Mouse (Mus musculus) large intestine, adult 2 months (tissue): ENCODE results near the gene Frmd5. TPM values are rescaled to one million over a fixed set of nuclear protein-coding genes. Genes with fewer than 3 reads are reported as not detected.
"Not testable (repeated sequence)": the region's sequence is repeated elsewhere in the genome, so short reads cannot be mapped to it uniquely, and the experiment has no call there.

Experiments used
- DNase-seq: peaks from one replicate; pipeline ENCODE4 v3.0.0-alpha.2; 2012; ENCODE audit warnings: low read depth, low spot score
- WGBS: fragments of 180-500 bp; shearing (Covaris S2); methylation state at CpG from one replicate; pipeline ENCODE4 v1.1.7; 2018; 5-methylcytosine and 5-hydroxymethylcytosine counted together
- polyA plus RNA-seq: library from polyadenylated mRNA; depleted of rRNA; stranded (reverse); fragments of >200 nt; gene quantifications from 2 replicates; pipeline ENCODE4 v1.2.3, GENCODE M21; 2012; rRNA removed

Gene Frmd5
- 0.38 and 0.85 TPM in 2 replicates for polyA plus RNA-seq

DNA sequence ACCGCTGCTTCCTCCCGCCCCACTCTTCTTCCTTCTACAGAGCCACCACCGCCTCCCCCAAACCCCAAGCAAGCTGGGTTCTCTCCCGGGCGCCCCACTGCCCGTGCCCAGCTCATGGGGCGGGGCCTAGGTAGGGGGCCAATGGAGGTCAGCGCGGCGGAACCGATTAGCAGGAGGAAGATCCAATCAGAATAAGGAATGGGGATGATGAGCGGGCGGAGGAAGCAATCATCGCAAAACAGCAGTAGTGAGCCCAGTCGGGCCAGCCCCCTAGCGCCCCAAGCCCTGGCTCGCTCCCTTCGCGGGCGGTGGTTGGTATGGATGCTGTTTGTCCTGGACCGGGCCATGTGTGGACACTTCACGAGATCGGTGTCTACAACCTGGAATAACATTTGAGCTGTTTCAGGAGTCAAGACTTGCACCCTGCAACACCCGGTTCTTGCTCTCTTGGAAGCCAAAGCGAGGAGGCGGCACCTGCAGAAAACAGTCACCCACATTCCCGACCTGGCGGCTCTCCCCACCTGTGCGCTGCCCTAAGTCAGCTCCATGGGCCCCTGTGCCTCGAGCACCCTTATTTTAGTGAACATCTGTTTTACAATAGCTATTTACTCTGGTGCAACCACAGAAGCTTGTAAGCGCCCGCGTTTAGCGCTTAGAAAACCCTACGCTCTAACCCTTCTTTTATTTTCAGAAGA, at the start of gene Frmd5:
Gene Frmd5 (minus strand): TSS at position 129 of the 695 bp plus-strand sequence.
- peak; percentile 64 for DNase-seq
- under 1% methylated on average over 35 of the region's 35 CpGs for WGBS

DNA sequence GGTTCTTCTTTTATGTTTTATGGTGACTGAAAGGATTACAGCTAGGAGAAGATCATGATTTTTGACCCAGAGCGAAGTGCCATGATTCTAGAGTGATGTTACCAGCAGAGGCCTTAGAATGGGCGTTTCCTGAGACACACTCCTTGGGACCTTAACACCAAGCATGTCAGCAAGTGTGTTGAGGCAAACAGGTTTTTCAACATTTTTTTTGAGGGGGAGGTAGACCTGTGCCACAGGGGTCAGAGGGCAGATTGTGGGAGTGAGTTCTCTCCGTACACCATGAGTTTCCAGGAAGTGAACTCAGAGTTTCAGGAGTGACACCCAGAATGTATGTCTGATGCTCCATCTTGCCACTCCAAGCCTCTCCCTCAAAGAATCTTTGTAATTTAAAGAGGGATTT, 47.1 kb upstream of the Frmd5 start:
- DNase-seq = no peak
- WGBS = 52% methylated on average over 3 of the region's 3 CpGs

DNA sequence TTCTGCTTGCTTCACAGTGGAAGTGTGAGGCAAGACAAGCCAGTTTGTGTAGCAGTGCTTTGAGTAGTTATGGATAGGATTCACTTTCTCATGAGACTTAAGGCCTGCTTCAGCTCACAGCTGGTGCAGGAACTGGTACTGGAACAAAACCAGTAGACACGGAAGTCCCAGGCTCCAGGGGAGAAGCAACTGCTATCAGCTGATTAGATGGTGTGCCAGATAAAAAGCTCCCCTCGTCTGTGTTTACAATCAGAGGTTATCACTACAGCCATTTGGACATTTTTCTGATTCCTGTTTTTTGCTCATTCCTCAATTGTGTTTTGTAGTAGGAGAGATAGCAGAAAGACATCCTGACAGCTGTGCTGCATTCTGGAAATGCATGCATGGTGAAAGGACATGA, 45.2 kb upstream of the Frmd5 start:
- WGBS = 40% methylated on average over 2 of the region's 2 CpGs
- DNase-seq = no peak

DNA sequence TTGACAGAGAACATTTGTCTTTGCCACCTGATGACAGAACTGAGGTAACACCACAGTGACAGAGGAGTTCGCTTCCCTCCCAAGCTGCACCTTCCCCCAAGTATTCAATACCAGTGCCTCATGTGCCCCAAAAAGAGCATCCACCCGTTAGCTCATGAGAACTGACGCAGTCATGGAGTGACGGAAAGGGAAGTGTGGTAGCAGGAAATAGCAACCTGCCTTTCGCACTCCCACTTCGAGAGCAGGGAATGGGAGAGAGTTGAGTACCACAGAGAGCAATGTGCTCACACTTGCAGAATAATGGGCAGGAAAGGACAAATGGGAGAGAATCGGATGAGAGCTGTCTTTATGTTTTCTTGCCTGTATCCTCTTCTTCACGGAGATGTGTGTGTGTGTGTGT, 39.2 kb upstream of the Frmd5 start:
- DNase-seq = no peak
- 65% methylated on average over 8 of the region's 8 CpGs for WGBS

DNA sequence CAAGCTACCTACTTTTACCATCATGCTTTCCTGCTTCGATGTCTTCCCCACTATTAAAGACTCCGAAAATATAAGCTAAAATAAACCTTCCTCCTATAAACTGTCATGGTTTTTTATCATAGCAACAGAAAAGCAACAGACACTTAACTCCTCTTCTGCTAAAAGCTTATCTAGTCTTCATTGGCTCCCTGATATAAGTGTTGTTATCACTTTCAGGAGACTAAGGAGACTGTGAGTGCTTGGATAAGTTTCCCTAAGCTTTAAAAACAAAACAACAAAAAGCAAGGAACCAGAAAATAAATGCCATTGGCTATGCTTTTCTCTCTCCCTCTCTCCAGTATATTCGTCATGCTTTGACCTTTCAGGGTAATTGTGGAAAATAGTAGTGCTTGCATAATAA, 35.4 kb upstream of the Frmd5 start:
- DNase-seq = no peak
- 57% methylated on average over 3 of the region's 3 CpGs for WGBS

DNA sequence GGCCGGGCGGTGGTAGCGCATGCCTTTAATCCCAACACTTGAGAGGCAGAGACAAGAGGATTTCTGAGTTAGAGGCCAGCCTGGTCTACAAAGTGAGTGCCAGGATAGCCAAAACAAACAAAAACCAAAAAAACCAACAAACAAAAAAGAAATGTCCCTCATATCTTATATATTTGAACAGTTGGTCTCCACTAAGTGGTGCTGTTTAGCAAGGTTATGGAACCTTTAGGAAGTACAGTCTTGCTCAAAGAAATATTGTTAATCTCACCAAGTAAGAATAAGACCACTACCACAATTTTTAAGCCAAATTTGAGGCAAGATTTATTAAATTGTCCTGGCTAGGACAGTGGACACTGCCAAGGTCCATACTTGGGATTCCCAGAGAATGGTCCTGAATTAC, 34.6 kb upstream of the Frmd5 start:
- DNase-seq = no peak
- 96% methylated on average over 3 of the region's 3 CpGs for WGBS

DNA sequence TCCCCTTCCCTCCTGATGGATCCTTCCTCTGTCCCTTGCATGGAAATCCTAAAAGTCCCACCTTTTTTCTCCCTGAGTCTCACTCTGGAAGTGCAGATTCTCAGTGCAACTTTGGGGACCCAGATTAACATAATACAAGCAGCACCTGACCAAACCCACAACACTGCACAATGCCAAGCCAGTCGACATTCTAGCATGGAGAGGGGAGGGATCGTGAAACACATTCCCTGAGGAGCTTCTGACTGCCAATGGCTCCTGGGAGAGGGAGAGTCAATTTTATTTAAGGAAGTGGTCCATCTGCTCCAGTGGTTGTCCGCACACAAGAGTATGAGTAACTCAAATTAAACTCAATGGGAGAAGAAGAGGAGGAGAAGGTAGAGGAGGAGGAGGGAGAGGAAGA, 28.0 kb upstream of the Frmd5 start:
- no peak for DNase-seq
- 24% methylated on average over 3 of the region's 3 CpGs for WGBS

DNA sequence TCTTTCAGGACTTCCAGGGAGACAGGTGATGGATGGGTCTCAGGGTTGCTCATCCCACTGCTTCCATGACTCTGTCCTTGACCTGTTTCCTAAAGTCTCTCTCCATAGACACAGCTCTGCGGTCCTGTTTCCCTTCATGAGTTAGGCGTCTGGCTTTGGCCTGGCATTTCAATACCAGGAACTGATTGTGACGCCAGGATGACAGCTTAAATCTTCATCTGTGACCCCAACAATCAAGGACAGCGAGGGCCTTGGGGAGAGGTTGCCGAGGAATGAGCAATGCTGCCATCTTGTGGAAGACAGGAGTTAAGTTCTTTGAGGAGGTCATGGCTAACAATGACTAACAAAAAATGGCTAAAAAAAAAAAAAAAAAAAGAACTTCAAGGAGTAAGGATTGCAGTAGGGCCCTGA, 25.6 kb upstream of the Frmd5 start:
- no peak for DNase-seq

DNA sequence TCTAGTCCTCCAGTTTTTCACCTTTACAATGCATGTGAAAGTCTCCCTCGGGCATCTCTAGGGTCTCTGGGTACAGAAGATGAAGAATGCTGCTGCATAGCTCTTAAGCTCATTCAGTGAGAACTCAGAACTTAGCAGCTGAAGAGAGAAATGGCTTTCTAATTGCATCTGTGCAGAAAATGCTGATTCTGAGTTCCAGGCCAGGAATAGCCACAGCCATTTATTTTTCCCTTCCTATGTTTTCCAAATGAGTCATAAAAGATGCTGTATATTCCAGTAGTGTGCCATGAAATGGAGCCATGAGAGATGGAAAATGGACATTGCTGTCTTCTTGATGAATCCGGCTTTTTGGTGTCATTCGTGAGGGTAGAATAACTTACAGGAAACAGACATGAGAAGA, 21.5 kb upstream of the Frmd5 start:
- WGBS = 86% methylated on average over 3 of the region's 3 CpGs
- no peak for DNase-seq

More for the DNA sequence above, 25.6 kb upstream of the Frmd5 start:
- 9% methylated on average over 5 of the region's 5 CpGs for whole genome bisulfite sequencing

DNA sequence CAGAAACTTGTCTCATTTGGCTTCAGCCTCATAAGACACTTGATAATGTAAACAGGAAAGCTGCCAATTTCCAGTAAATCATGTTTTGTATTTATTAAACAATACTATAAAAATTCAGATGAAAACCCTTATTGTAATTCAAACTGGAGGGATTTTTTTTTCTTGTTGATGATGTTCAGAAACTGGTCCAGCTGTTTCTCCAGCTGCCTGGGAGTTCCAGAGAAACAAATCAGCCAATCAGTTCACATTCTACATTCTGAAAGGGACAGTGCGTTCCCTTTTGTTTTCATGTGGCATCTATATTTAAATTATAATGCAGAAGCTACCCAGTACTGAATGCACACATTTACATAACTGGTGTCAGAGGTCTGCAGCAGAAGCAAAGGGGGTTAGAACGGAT, 19.3 kb upstream of the Frmd5 start:
- 64% methylated on average over 2 of the region's 2 CpGs for WGBS
- no peak for DNase-seq

DNA sequence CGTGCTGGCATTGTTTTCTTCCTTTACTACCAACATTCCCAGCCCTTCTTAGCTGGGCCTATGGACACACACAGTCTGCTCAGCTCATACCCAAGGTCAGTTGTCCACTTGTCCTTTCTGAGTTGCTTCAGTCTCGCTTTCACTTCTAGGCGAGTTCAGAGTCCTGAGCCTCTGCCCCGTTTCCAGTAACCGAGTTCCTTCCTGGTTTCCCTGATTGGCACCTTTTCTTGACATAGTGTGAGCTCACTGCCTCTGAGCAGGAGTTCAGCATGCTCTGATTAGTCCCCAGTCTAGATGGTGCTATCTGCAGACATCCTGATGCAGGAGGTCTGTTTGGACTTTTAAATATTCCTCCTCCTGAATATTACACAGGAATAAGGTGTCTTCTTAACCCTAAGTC, 17.8 kb upstream of the Frmd5 start:
- DNase-seq = no peak
- 34% methylated on average over 5 of the region's 5 CpGs for WGBS

DNA sequence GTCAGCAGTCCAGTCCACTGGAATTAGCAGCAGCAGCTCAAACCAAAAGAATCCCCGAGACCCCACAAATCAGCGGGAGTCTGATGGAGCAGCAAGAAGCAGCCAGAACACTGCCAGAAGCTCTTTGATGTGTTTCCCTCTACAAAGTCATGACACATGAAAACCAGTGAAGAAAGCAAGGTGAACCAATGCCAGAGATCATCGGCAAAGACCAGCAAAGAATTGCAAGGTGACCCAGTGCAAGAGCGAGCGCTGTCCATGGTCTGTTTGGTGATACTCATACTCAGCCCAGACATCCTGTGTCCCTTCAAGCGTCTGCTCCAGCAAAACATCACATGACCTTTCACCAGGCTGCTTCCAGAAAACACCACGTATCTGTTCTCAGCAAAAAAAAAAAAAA, 14.9 kb upstream of the Frmd5 start:
- DNase-seq = no peak
- WGBS = 97% methylated on average over 7 of the region's 7 CpGs

DNA sequence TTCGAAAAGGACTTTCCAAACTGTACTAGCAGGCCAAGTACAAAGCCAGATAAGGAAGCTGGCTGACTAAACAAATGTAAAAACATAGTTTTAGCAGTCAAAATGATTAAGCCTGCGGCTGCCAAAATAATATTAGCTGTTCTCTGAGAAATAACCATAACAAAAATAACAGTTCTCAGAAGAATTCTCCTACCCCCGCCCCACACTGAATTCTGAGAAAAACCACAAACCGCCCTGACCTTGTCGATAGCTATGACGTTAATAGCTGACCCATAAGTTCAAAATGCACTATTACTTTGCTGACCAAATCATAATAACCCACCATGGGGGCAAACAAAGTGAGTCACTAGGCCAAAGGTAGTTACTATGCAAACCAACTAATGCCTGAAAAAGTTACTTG, 4.0 kb upstream of the Frmd5 start:
- WGBS = 82% methylated on average over 6 of the region's 6 CpGs
- not testable (repeated sequence) for DNase-seq

DNA sequence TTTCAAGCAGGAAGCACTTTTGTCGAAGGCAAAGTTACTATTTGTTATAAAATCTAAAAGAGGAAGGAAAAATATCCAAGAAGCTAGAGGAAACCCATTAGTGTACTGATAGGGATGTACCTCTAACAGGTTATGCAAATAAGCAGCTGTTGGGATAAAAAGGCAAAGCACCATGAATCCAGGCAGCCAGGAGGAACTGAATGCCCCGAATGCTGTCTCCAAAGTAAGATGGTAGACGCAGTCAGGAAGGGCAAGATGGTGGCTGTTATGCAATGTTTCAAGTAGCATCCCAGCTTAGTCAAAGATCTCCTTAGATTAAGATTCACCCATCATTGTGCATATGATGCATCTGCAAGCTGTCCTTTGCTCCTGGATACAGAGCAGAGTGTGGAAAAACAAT, 2.2 kb upstream of the Frmd5 start:
- WGBS = 79% methylated on average over 3 of the region's 3 CpGs
- DNase-seq = no peak

DNA sequence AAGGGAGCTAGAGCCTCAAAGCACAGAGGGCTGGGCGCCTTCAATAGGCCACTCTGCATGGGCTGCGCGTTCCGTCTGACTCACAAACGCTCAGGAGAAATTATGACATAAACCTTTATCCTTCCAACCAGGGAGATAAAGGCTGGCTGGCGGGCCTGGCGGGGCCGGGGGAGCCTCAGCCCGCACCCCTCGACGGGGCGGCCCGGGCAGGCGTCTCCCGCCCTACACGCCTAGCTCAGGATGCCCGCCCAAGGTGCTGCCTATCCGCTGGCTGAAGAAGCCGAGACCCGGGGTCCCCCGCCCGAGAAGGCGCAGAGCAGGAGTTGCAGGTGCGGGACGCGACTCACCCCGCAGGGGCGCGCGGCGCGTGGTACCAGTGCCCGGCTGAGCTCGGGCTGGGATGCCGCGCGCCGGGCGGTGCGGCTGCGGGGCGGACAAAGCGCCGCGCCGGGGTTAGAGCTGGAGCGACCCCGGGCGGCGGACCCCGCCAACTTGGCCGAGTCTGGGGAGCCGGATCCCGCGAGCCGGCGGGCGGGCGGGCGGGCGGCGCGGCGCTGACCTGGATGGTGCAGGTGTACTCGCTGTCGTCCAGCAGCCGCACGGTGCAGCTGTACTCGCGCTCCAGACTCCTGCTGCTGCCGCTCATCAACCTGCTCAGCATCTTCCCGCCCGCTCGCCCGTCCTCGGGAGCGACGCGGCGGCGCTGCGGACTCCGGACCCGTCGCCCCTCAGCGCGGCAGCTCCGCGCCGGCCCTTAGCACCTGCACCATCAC, 530 bp downstream of the Frmd5 start:
- DNase-seq = no peak
- 1% methylated on average over 78 of the region's 90 CpGs for WGBS

DNA sequence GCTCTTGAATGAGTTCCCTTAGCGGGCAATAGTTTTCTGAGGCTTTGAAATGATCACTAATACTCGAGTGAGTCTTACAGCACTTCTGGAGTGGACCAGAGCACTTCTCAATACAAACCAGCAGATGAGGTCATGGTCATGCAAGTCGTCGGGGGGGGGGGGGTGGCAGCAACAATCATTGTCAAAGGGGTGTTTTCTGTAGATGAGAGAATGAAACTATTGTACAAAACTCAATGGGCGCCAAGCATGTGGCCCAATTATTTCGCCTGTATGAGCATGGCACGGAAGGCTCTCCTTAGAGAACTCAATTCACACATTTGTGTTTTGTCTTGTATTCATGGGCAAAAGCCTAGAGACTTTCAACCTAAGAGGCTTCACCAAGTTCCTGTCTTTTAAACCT, 7.8 kb downstream of the Frmd5 start:
- DNase-seq = no peak
- WGBS = 85% methylated on average over 7 of the region's 7 CpGs

DNA sequence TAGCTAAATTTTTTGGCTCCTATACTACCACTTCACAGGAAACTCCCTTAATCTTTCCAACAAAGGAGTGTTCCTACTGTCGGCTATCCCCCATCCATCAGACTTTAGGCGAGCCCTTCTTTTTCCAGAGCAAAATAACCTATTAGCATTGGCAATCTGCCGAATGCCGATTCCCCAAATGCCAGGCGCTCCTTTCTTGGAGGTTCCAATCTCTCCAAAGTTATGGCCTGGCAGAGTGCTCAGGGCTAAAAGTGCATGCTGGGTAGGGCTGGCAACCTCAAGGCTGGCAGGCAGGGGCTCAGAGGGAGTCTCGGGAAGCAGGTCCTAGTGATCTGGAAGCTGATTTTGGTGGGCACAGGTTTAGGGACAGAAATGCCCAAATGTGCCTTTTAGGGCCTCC, 10.9 kb downstream of the Frmd5 start:
- DNase-seq = no peak
- 89% methylated on average over 6 of the region's 6 CpGs for WGBS

DNA sequence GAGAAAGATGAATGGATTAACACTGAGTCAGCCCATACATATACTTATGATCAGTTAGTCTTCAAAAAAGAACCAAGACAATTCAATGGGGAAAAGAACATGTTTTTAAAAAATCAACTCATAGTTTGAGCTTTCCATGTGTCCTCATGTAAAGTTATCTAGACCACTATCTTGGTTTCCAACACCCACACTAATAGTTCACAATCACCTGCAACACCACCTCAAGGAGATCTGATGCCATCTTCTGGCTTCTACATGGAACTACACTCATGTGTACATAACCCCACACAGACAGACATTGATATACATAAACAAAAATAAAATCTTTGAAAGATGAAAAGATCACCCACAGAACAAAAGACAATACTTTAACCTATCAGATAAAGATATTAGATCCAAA, 17.1 kb downstream of the Frmd5 start:
- no peak for DNase-seq

DNA sequence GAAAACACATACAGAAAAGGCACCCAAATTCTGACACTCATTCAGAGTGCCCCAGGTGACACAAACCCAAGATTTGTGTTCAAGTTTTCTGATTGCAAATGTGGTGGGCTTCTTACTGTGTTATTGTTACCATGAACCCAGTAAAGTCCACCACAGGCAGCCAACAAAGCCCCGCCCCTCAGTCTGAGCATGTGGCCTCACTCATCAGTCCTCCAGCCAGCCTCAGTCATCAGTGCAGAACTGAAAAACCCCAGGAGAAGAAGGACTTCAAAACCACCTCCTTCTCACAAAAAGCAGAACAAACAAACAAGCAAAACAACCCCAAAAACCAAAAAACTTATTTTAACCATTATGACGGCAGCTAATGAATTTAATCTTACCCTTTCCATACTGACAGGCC, 18.5 kb downstream of the Frmd5 start:
- 83% methylated on average over 2 of the region's 2 CpGs for WGBS
- DNase-seq = no peak

DNA sequence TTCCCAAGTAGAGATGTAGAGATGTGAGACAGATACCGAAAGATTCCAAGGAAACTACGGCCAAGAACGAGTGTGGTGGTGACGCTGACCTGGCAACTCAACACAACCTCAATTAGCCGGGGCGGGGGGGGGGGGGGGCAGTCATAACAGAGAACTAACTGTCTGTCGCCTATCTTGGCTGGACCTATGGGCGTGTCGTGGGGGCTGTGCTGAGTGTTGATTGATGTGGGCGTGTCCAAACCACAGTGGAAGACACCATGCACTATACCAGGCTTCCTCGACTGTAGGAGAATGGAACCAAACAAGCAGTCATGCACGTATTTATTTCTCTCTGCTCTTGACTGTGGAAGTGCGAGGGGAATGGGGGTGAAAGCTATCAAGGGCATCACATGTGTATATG, 19.1 kb downstream of the Frmd5 start:
- WGBS = 19% methylated on average over 13 of the region's 13 CpGs
- DNase-seq = no peak

DNA sequence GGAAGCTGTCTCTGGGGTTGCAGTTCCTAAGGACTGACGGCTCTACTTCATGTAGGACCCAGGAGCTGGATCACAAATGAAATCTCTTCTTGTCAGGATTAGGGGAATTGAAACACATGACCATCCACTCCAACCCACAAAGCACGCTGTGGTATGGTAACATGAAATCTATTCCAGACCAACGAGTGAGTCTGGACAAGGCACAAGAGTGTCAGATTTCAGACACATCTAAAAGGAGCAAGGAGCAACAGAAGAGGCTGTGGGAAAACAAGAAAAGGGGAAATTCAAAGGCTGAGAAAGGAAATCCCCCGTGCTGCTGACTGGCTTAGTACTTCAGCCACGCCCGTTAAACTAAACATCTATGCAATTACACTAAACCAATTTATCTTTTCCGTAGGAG, 19.6 kb downstream of the Frmd5 start:
- WGBS = 13% methylated on average over 7 of the region's 7 CpGs
- no peak for DNase-seq
